Mouse (Mus musculus) bone marrow macrophage, adult 2 months (primary cell): Measurements from ENCODE around the gene Galm.

Source experiments
- CTCF ChIP-seq: IDR thresholded peaks from 2 replicates; pipeline ENCODE4 v1.5.1; 2012; ENCODE audit warnings: low read depth, mild to moderate bottlenecking, low read length, moderate library complexity
- POLR2A ChIP-seq: IDR thresholded peaks from 2 replicates; pipeline ENCODE4 v1.6.1; 2012; ENCODE audit warnings: mild to moderate bottlenecking, low read depth, low read length, borderline replicate concordance

DNA sequence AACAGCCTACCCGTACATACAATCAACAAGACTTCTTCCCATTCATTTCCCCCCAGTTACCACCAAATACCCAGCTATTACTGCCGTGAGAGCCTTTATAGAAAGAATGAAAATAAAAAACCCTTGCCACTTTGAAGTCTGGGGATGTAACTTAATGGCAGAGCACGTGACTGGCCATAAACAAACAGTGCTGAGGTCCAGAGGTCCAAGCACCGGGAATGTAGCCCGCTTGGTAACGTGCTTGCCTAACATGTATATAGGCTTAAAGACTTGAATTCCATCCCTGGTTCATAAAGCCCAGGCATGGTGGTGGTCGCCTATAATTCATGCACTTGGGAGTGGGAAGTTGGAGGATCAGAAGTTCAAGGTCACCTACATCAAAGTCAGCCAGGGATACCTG is 4.6 kb downstream of the Galm start:
- TF ChIP-seq POLR2A (no peak), CTCF (no peak)
